ENCODE assay signal across 13 mouse cellular contexts in the genomic region with DNA sequence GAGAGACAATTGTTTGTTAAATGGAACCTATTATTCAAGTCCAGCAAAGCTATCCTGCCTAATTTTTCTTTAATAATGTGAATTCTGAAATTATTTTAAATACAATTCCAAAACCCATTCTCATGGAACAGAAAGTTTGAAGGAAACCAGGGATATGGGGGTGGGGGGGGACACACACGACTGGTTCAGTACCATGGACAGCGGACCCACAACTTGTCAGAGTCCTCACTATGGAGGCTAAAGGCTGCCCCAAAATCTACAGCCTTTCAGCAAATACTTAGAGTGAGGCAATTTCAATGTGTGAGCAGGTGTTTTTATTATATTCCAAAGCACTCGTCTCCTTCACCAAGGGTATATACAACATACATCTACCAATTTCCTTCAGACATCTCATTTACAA. TPM values are rescaled to one million over a fixed set of nuclear protein-coding genes. Genes with fewer than 3 reads are reported as not detected.
DNase-seq lines count a peak whose midpoint lies in the region; ATAC-seq and TF ChIP-seq lines count a peak whose summit lies in the region.
"Had no signal": no experiment of that assay in that cellular context is flagged by ENCODE, and none has a peak within 500 bp of the region (broad histone marks: within the 10 kb centered on the region; RNA-seq: fewer than 3 reads in every experiment).

No protein-coding gene starts in this region.

- H3K9me3 ChIP-seq in lung, embryonic 14.5 days (ENCODE audit: low read depth, low read length) = no peaks in the 10 kb centered on the region
- H3K9me3 ChIP-seq: forebrain, embryonic 13.5 days; liver, embryonic 15.5 days; stomach, embryonic 15.5 days had no signal

- no peaks in the 10 kb centered on the region for H3K27me3 ChIP-seq in lung, embryonic 14.5 days (ENCODE audit: insufficient read depth, low read length)
- H3K27me3 ChIP-seq: forebrain, embryonic 13.5 days; stomach, embryonic 15.5 days had no signal

- no peak overlapping the region for H3K4me2 ChIP-seq in lung, embryonic 14.5 days
- H3K4me2 ChIP-seq: forebrain, embryonic 13.5 days; liver, embryonic 15.5 days; stomach, embryonic 15.5 days had no signal

- H3K9ac ChIP-seq in lung, embryonic 14.5 days = no peak overlapping the region
- H3K9ac ChIP-seq: forebrain, embryonic 13.5 days; liver, embryonic 15.5 days; stomach, embryonic 15.5 days had no signal

- DNase-seq in adrenal gland, postnatal 36 days = peak; percentile 45 to 53
- DNase-seq in adrenal gland, adult (ENCODE audit: inconsistent age in 2 of 2, low spot score in 1 of 2) = no peak
- peak; percentile 81 for DNase-seq in lung, embryonic 14.5 days
- no peak for DNase-seq in lung, adult 18-20 months
- peak; percentile 40 for DNase-seq in ZHBTc4 (ENCODE audit: low read depth, low spot score)
- peak; percentile 14 for DNase-seq in lung, postnatal 36 days
- no peak for DNase-seq in layer of hippocampus, postnatal 10 days (ENCODE audit: low spot score in 2 of 2)
- DNase-seq in urinary bladder, postnatal 4 days (ENCODE audit: low spot score in 2 of 2) = no peak
- DNase-seq: heart, adult 2 months; retina, postnatal 1 day had no signal

- WGBS in lung, embryonic 14.5 days = 35% methylated on average over 3 of the region's 3 CpGs

- ATAC-seq in lung, embryonic 14.5 days (ENCODE audit: insufficient read depth) = no peak
- ATAC-seq: forebrain, embryonic 13.5 days had no signal

- H3K4me1 ChIP-seq in lung, embryonic 14.5 days (ENCODE audit: insufficient read depth) = peaks cover 5% of the 10 kb centered on the region; the same call in 1 of the 2 replicates

- TF ChIP-seq CTCF in lung, embryonic 14.5 days (IDR thresholded peaks at IDR 0.05; ENCODE audit: low read depth) = no peak

- no peak overlapping the region for H3K4me3 ChIP-seq in lung, embryonic 14.5 days (ENCODE audit: low read depth, low read length)
- H3K4me3 ChIP-seq: forebrain, embryonic 13.5 days; heart, adult 2 months; liver, embryonic 15.5 days; stomach, embryonic 15.5 days had no signal

- no peaks in the 10 kb centered on the region for H3K36me3 ChIP-seq in lung, embryonic 14.5 days (ENCODE audit: insufficient read depth)
- H3K36me3 ChIP-seq: liver, embryonic 15.5 days; stomach, embryonic 15.5 days had no signal

- H3K27ac ChIP-seq in lung, embryonic 14.5 days (ENCODE audit: low read depth) = no peak overlapping the region
- H3K27ac ChIP-seq: forebrain, embryonic 13.5 days; heart, adult 2 months; liver, embryonic 15.5 days; stomach, embryonic 15.5 days had no signal

RNA-seq across cellular contexts. Expression of a gene that starts 3.5 kb away (rescaled TPM):
- total RNA-seq in adrenal gland, postnatal 36 days (2021) = 10 to 100 TPM; 22.9 to 32.9 TPM
- polyA plus RNA-seq in lung, embryonic 14.5 days (2014; fragmentation: Nextera tagmentation; extraction: Ambion mirVana) = 15.9 and 16.1 TPM in 2 replicates
- total RNA-seq in layer of hippocampus, postnatal 10 days (2021) = 10 to 100 TPM; 59.9 to 70.0 TPM

Comparison
In these comparisons a context has a peak if more than half of its experiments do, and no peak if none do; other contexts are left out.
1. DNase-seq: peak in adrenal gland, postnatal 36 days (2 of 2), lung, embryonic 14.5 days (single experiment), ZHBTc4 (single experiment) and lung, postnatal 36 days (single experiment); none in adrenal gland, adult (0 of 2), lung, adult 18-20 months (0 of 2), layer of hippocampus, postnatal 10 days (0 of 2) and urinary bladder, postnatal 4 days (0 of 2).